Mouse (Mus musculus) heart, embryonic 10.5 days (tissue): Measurements from ENCODE around the gene Il19. TPM values are rescaled to one million over a fixed set of nuclear protein-coding genes. Genes with fewer than 3 reads are reported as not detected.

Experiments
- DNase-seq: peaks from one replicate; pipeline ENCODE4 v3.0.0-alpha.2; 2017; ENCODE audit warnings: low spot score
- H3K27ac ChIP-seq: fragments of 300-500 bp; sonication (generic); 2 replicates; pipeline ENCODE4 v1.5.1; 2016; ENCODE audit warnings: mild to moderate bottlenecking
- H3K27me3 ChIP-seq: fragments of 300-500 bp; sonication (generic); 2 replicates; pipeline ENCODE4 v1.6.1; 2016; ENCODE audit warnings: mild to moderate bottlenecking; ENCODE audit not compliant: poor library complexity, insufficient read depth, severe bottlenecking
- H3K36me3 ChIP-seq: fragments of 300-500 bp; sonication (generic); 2 replicates; pipeline ENCODE4 v1.6.1; 2016; ENCODE audit warnings: mild to moderate bottlenecking, moderate library complexity
- H3K4me1 ChIP-seq: fragments of 300-500 bp; sonication (generic); 2 replicates; pipeline ENCODE4 v1.6.1; 2016; ENCODE audit warnings: mild to moderate bottlenecking
- H3K4me3 ChIP-seq: fragments of 300-500 bp; sonication (generic); 2 replicates; pipeline ENCODE4 v1.5.1; 2016; ENCODE audit warnings: mild to moderate bottlenecking, moderate library complexity
- H3K9me3 ChIP-seq: fragments of 300-500 bp; sonication (generic); 2 replicates; pipeline ENCODE4 v1.6.1; 2016; ENCODE audit warnings: mild to moderate bottlenecking, moderate library complexity
- WGBS: fragments of 180-500 bp; shearing (Covaris S2); methylation state at CpG from one replicate; pipeline ENCODE4 v1.1.7; 2016; 5-methylcytosine and 5-hydroxymethylcytosine counted together
- polyA plus RNA-seq: library from polyadenylated mRNA; unstranded; fragments of >200 nt; fragmentation: Nextera tagmentation; extraction: Ambion mirVana; gene quantifications from 2 replicates; pipeline ENCODE4 v1.2.1, GENCODE M21; 2016

Il19 gene
- 0.13 and 0.22 TPM in 2 replicates for polyA plus RNA-seq

GRCm38 (mm10) chr1:130940065-130940687 lies at the start of gene Il19:
Gene Il19, minus strand, starts transcription at chr1:130940115.
- H3K9me3 ChIP-seq, result no peaks in the 10 kb centered on the region
- H3K27ac ChIP-seq, result no peak within 1 kb of the TSS
- H3K4me3 ChIP-seq, result no peak within 1 kb of the TSS
- H3K4me1 ChIP-seq, result peaks cover 11% of the 10 kb centered on the region; the same call in 1 of the 2 replicates
- 42% methylated on average over 4 of the region's 4 CpGs for WGBS
- no peak for DNase-seq
- no peaks in the 10 kb centered on the region for H3K36me3 ChIP-seq
- 0 out of 2 replicates have a peak, but pooled peaks cover 6% of the 10 kb centered on the region for H3K27me3 ChIP-seq

GRCm38 (mm10) chr1:130989331-130989730 lies 49.4 kb upstream of the Il19 start:
- no peak for DNase-seq
- Histone ChIP-seq H3K4me3 (no peak overlapping the region), H3K27me3 (no peaks in the 10 kb centered on the region; the same call in 1 of the 2 replicates), H3K4me1 (no peaks in the 10 kb centered on the region), H3K27ac (no peak overlapping the region), H3K9me3 (no peaks in the 10 kb centered on the region), H3K36me3 (no peaks in the 10 kb centered on the region)
- 81% methylated on average over 3 of the region's 3 CpGs for WGBS

DNA sequence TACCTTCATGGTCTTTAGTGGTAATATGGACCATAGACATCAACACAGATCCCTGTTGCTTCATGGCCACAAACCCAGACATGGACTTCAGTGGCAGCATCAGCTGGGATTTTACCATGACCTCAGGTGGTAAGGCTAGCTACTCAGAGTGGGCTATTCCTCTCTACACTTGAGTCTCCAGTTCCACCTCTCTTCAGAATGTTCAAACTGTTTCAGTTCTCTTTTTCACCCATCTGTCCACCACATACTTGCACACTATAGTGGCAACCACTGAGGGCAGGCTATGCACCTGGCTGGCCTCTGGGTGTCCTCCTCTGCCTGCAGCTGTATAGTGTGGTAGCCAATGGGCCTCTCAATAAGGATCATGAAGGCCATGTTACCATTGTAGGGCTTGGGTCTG lies 47.5 kb upstream of the Il19 start:
- H3K27ac ChIP-seq, result no peak overlapping the region
- H3K9me3 ChIP-seq, result no peaks in the 10 kb centered on the region
- no peaks in the 10 kb centered on the region for H3K4me1 ChIP-seq
- no peak for DNase-seq
- H3K36me3 ChIP-seq, result no peaks in the 10 kb centered on the region
- H3K27me3 ChIP-seq, result no peaks in the 10 kb centered on the region
- H3K4me3 ChIP-seq, result no peak overlapping the region

GRCm38 (mm10) chr1:130987001-130987400 lies 47.1 kb upstream of the Il19 start:
- Histone ChIP-seq H3K4me3 (no peak overlapping the region), H3K36me3 (no peaks in the 10 kb centered on the region), H3K27ac (no peak overlapping the region), H3K4me1 (no peaks in the 10 kb centered on the region), H3K27me3 (no peaks in the 10 kb centered on the region), H3K9me3 (no peaks in the 10 kb centered on the region)
- DNase-seq, result no peak
- WGBS, result 85% methylated on average over 5 of the region's 5 CpGs

DNA sequence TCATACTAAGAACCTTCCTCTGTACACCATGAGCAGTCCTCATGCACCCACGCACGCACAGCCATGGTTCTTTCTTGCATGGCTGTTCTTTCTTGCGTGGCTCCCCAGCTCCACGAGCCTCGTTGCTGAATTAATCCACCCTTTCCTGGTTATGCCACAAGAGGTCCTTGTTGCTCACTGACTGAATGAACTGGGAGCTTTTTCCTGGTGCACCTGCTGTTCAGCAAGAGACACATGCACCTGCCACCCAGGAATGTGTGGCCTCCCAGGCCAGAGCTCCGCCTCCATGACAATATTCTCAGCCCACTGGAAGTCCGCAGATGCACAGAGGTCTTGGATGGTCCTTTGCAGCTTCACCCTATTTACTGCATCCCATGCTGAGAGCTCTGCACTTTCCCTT lies 44.5 kb upstream of the Il19 start:
- H3K9me3 ChIP-seq, result no peaks in the 10 kb centered on the region

GRCm38 (mm10) chr1:130979455-130979854 lies 39.5 kb upstream of the Il19 start:
- Histone ChIP-seq H3K4me1 (no peaks in the 10 kb centered on the region), H3K27ac (no peak overlapping the region), H3K9me3 (no peaks in the 10 kb centered on the region), H3K36me3 (no peaks in the 10 kb centered on the region), H3K27me3 (no peaks in the 10 kb centered on the region), H3K4me3 (no peak overlapping the region)
- WGBS, result 50% methylated on average over 1 of the region's 1 CpGs
- DNase-seq, result peak; percentile 76

More for the DNA sequence above, 44.5 kb upstream of the Il19 start:
- 63% methylated on average over 7 of the region's 7 CpGs for WGBS
- Histone ChIP-seq H3K4me3 (no peak overlapping the region), H3K27me3 (no peaks in the 10 kb centered on the region), H3K36me3 (no peaks in the 10 kb centered on the region), H3K27ac (no peak overlapping the region), H3K4me1 (no peaks in the 10 kb centered on the region)
- no peak for DNase-seq

DNA sequence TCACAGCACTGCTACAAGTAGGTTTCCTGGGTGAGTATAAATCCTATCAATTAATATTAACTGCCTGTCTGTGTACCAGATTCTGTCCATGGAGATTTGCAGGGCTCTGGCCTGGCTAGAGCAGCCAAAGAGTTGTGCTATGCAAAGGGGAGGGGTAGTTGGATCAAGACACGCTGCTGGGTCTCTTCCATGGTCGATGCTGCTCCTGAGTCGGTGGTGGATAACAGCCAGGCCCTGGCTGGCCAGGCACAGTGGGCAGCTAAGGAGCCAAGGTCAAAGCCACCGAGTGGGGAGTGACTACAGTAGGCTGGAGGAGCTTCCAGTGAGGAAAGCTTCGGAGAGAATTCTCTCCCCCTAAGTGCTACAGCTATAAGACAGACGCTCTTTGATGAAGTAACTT lies 24.0 kb upstream of the Il19 start:
- H3K27me3 ChIP-seq, result no peaks in the 10 kb centered on the region
- H3K27ac ChIP-seq, result no peak overlapping the region
- WGBS, result 68% methylated on average over 6 of the region's 6 CpGs
- DNase-seq, result no peak
- H3K4me1 ChIP-seq, result no peaks in the 10 kb centered on the region
- no peaks in the 10 kb centered on the region for H3K36me3 ChIP-seq
- no peak overlapping the region for H3K4me3 ChIP-seq
- no peaks in the 10 kb centered on the region for H3K9me3 ChIP-seq

- no peaks in the 10 kb centered on the region for H3K9me3 ChIP-seq
- 42% methylated on average over 6 of the region's 6 CpGs for WGBS
- peaks cover 10% of the 10 kb centered on the region for H3K4me1 ChIP-seq
- no peak for DNase-seq
- H3K36me3 ChIP-seq, result no peaks in the 10 kb centered on the region
- no peak overlapping the region for H3K4me3 ChIP-seq
- H3K27me3 ChIP-seq, result 0 out of 2 replicates have a peak, but pooled peaks cover 6% of the 10 kb centered on the region
- no peak overlapping the region for H3K27ac ChIP-seq
Observed at GRCm38 (mm10) chr1:130946920-130947319, 7.0 kb upstream of the Il19 start.

DNA sequence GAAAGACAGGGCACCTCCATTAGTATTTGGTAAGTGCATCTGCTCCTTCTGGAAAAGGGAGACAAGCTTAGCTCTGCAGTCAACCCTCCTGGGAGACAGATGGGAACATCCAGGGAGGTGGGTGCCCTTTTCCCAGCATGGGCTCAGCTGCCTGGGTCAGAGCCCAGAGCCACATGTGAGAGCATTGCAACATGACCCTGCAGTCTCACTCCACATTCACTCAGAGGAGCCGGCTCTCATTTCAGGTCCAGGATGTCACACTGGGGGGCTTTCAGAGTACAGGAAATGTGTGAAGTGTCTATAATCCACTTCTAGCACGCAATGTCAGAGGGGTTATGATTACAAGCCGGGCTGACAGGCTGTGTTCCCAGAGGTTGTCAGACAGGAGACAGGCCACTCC lies 1.9 kb upstream of the Il19 start:
- no peak for DNase-seq
- H3K36me3 ChIP-seq, result no peaks in the 10 kb centered on the region
- 28% methylated on average over 3 of the region's 3 CpGs for WGBS
- no peak overlapping the region for H3K27ac ChIP-seq
- H3K27me3 ChIP-seq, result 0 out of 2 replicates have a peak, but pooled peaks cover 6% of the 10 kb centered on the region
- H3K4me1 ChIP-seq, result peaks cover 7% of the 10 kb centered on the region; the same call in 1 of the 2 replicates
- no peaks in the 10 kb centered on the region for H3K9me3 ChIP-seq
- H3K4me3 ChIP-seq, result no peak overlapping the region

DNA sequence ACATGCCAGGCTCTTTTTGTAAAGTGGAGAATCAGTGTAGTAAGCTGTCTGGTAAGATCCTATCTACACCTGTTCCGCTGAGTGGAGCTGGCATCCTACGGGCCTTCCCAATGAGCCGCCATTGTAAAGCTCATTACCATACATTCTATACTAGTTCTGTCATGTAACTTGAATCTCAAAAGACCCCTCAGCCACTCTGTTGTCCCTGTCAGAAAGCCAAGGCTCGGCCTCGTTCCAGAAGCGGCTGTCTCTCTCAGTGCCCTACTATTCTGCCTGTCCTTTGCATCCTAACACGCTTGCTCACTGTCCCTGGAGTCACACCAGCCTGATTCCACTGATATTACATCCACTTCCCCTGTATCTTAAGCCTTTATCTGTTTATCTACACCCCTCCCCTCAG lies 1.7 kb downstream of the Il19 start:
- no peak overlapping the region for H3K4me3 ChIP-seq
- no peak overlapping the region for H3K27ac ChIP-seq
- DNase-seq, result no peak
- WGBS, result 86% methylated on average over 7 of the region's 7 CpGs
- no peaks in the 10 kb centered on the region for H3K36me3 ChIP-seq
- no peaks in the 10 kb centered on the region for H3K27me3 ChIP-seq
- peaks cover 11% of the 10 kb centered on the region; the same call in 1 of the 2 replicates for H3K4me1 ChIP-seq
- no peaks in the 10 kb centered on the region for H3K9me3 ChIP-seq

DNA sequence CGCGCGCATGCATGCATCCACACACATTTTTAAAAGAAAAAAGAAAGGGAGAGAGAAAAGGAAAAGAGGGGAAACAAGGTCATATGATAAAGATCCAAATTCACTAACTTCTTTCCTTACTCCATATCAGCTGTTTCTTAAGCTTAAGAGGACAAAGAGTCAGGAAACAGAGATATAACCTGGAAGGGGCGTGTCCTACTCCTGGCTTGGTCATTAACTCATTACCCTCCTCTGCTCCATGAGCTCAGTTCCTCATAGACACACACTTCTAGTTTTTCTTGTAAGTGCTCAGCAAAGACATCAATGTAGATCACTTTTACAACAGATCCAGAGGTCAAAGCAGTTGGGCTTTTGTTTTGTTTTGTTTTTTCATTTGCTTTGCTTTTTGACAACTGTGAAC lies 2.7 kb downstream of the Il19 start:
- Histone ChIP-seq H3K36me3 (no peaks in the 10 kb centered on the region), H3K27ac (no peak overlapping the region), H3K9me3 (no peaks in the 10 kb centered on the region), H3K4me1 (peaks cover 11% of the 10 kb centered on the region; the same call in 1 of the 2 replicates), H3K27me3 (no peaks in the 10 kb centered on the region), H3K4me3 (no peak overlapping the region)
- WGBS, result 92% methylated on average over 4 of the region's 4 CpGs
- DNase-seq, result no peak

- WGBS, result 66% methylated on average over 6 of the region's 6 CpGs
- H3K36me3 ChIP-seq, result no peaks in the 10 kb centered on the region
- no peak overlapping the region for H3K4me3 ChIP-seq
- no peak for DNase-seq
- H3K27ac ChIP-seq, result no peak overlapping the region
- H3K27me3 ChIP-seq, result no peaks in the 10 kb centered on the region
- H3K4me1 ChIP-seq, result 0 out of 2 replicates have a peak, but pooled peaks cover 4% of the 10 kb centered on the region
- no peaks in the 10 kb centered on the region for H3K9me3 ChIP-seq
Observed at GRCm38 (mm10) chr1:130936351-130936750, 3.6 kb downstream of the Il19 start.

DNA sequence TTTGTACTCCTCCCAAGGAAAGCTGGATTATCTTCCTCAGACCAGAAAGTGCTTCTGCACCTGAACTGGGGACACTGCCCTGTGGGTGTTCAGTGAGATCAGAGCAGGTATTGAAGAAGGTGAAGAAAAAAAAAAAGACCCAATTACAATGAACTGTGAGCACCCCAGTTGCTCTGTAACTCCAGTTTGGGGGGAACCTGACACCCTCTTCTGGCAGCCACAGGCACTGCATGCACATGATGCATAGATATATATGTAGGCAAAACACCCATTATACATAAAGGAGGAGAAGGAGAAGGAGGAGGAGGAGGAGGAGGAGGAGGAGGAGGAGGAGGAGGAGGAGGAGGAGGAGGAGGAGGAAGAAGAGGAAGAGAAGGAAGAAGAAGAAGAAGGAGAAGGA lies 13.4 kb downstream of the Il19 start:
- H3K4me1 ChIP-seq, result no peaks in the 10 kb centered on the region
- no peak overlapping the region for H3K4me3 ChIP-seq
- H3K27ac ChIP-seq, result no peak overlapping the region
- H3K27me3 ChIP-seq, result no peaks in the 10 kb centered on the region
- no peak for DNase-seq
- no peaks in the 10 kb centered on the region for H3K9me3 ChIP-seq
- H3K36me3 ChIP-seq, result no peaks in the 10 kb centered on the region
